In the genomic region with DNA sequence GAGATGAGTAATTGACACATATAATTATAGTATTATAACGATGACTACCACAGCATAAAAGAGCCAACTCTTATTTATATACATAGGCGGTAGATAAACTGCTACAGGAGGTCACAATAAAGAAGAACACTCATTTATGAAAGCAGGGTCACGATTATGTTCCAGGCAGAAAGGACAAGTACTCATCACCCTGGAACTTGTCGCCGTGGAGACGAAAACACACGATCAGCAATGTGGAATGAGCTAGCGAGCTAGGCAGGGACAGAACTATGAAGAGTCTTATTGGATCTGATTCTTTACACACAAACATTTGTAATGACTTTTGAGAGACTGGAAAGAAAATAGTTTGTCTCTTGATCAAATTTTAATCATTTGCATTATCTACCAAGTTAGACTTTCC, we compare ENCODE assay signal across 26 mouse cellular contexts.
A peak's percentile ranks its signal among the peaks of the same experiment; 100 is the strongest.
DNase-seq lines count a peak whose midpoint lies in the region; ATAC-seq and TF ChIP-seq lines count a peak whose summit lies in the region.
"Had no signal": no experiment of that assay in that cellular context is flagged by ENCODE, and none has a peak within 500 bp of the region (broad histone marks: within the 10 kb centered on the region; RNA-seq: fewer than 3 reads in every experiment).

No protein-coding gene starts in this region.

- no peaks in the 10 kb centered on the region for H3K27me3 ChIP-seq in forebrain, postnatal 0 days (ENCODE audit: insufficient read depth, low read length)
- H3K27me3 ChIP-seq in forebrain, embryonic 14.5 days (replicated peaks; ENCODE audit: control insufficient read depth, insufficient read depth, low read length), result no peaks in the 10 kb centered on the region
- no peaks in the 10 kb centered on the region for H3K27me3 ChIP-seq in midbrain, embryonic 11.5 days (ENCODE audit: control insufficient read depth, insufficient read depth, low read length)
- H3K27me3 ChIP-seq in midbrain, embryonic 15.5 days (replicated peaks), result no peaks in the 10 kb centered on the region
- H3K27me3 ChIP-seq in midbrain, embryonic 14.5 days (ENCODE audit: control insufficient read depth, insufficient read depth, low read length), result no peaks in the 10 kb centered on the region
- H3K27me3 ChIP-seq: CH12.LX; embryonic facial prominence, embryonic 12.5 days; heart, embryonic 15.5 days; neural tube, embryonic 13.5 days; stomach, embryonic 15.5 days had no signal

- no peak overlapping the region for H3K4me2 ChIP-seq in forebrain, postnatal 0 days (ENCODE audit: low read depth)
- no peak overlapping the region for H3K4me2 ChIP-seq in forebrain, embryonic 14.5 days (ENCODE audit: low read length)
- H3K4me2 ChIP-seq in midbrain, embryonic 11.5 days, result no peak overlapping the region
- no peak overlapping the region for H3K4me2 ChIP-seq in midbrain, embryonic 15.5 days
- H3K4me2 ChIP-seq in midbrain, embryonic 14.5 days (ENCODE audit: low read length), result no peak overlapping the region
- H3K4me2 ChIP-seq: embryonic facial prominence, embryonic 12.5 days; heart, embryonic 15.5 days; lung, embryonic 14.5 days; neural tube, embryonic 13.5 days; stomach, embryonic 15.5 days had no signal

- DNase-seq in forebrain, postnatal 0 days, result peak; percentile 1
- no peak for DNase-seq in forebrain, embryonic 14.5 days (ENCODE audit: low spot score)
- DNase-seq in midbrain, embryonic 11.5 days (ENCODE audit: low spot score, missing footprints), result no peak
- DNase-seq in brain, embryonic 14.5 days (ENCODE audit: low read depth), result peak; percentile 56
- peak; percentile 30 for DNase-seq in midbrain, embryonic 14.5 days
- DNase-seq in heart, postnatal 10 days, result no peak
- no peak for DNase-seq in adrenal gland, postnatal 14 days
- DNase-seq: adrenal gland, adult 8-10 months; B cell, adult 2 months; cerebellum, adult 9-10 months; gastrocnemius, postnatal 25 days; heart, postnatal 4 days; kidney, adult 18-20 months; lung, embryonic 14.5 days; thymus, postnatal 4 days had no signal

- no peak for TF ChIP-seq POLR2A in brain, embryonic 14.5 days (IDR thresholded peaks at IDR 0.05; ENCODE audit: borderline replicate concordance, extremely low read depth, insufficient read depth, insufficient read length, poor library complexity, severe bottlenecking)

- intact Hi-C loops in heart, postnatal 10 days (cut with DNase I), result no loop called here

- H3K9me3 ChIP-seq in forebrain, postnatal 0 days (ENCODE audit: low read length), result no peaks in the 10 kb centered on the region
- H3K9me3 ChIP-seq in forebrain, embryonic 14.5 days (replicated peaks; ENCODE audit: control insufficient read depth, low read length), result no peaks in the 10 kb centered on the region
- H3K9me3 ChIP-seq in midbrain, embryonic 11.5 days (ENCODE audit: control insufficient read depth, low read length), result no peaks in the 10 kb centered on the region
- H3K9me3 ChIP-seq in midbrain, embryonic 15.5 days, result no peaks in the 10 kb centered on the region
- H3K9me3 ChIP-seq in midbrain, embryonic 14.5 days (ENCODE audit: control insufficient read depth, low read length), result no peaks in the 10 kb centered on the region
- H3K9me3 ChIP-seq: embryonic facial prominence, embryonic 12.5 days; G1E; heart, embryonic 15.5 days; neural tube, embryonic 13.5 days; stomach, embryonic 15.5 days had no signal

- no peak for TF ChIP-seq CTCF in forebrain, postnatal 0 days (IDR thresholded peaks at IDR 0.05; ENCODE audit: low read depth)
- no peak for TF ChIP-seq CTCF in brain, embryonic 14.5 days (IDR thresholded peaks at IDR 0.05; ENCODE audit: borderline replicate concordance, extremely low read depth, insufficient read depth, insufficient read length)

- H3K36me3 ChIP-seq in forebrain, postnatal 0 days (ENCODE audit: insufficient read depth), result no peaks in the 10 kb centered on the region
- no peaks in the 10 kb centered on the region for H3K36me3 ChIP-seq in forebrain, embryonic 14.5 days (ENCODE audit: control insufficient read depth, insufficient read depth, low read length)
- no peaks in the 10 kb centered on the region for H3K36me3 ChIP-seq in midbrain, embryonic 11.5 days (ENCODE audit: control insufficient read depth, insufficient read depth, low read length)
- no peaks in the 10 kb centered on the region for H3K36me3 ChIP-seq in midbrain, embryonic 15.5 days (replicated peaks)
- no peaks in the 10 kb centered on the region for H3K36me3 ChIP-seq in midbrain, embryonic 14.5 days (ENCODE audit: control insufficient read depth, insufficient read depth, low read length)
- H3K36me3 ChIP-seq: embryonic facial prominence, embryonic 12.5 days; G1E; heart, embryonic 15.5 days; neural tube, embryonic 13.5 days; stomach, embryonic 15.5 days had no signal

- H3K4me1 ChIP-seq in forebrain, postnatal 0 days (ENCODE audit: insufficient read depth), result no peaks in the 10 kb centered on the region
- H3K4me1 ChIP-seq in forebrain, embryonic 14.5 days (ENCODE audit: control insufficient read depth, insufficient read depth, low read length), result no peaks in the 10 kb centered on the region
- no peaks in the 10 kb centered on the region for H3K4me1 ChIP-seq in midbrain, embryonic 11.5 days (ENCODE audit: control insufficient read depth, insufficient read depth, low read length)
- no peaks in the 10 kb centered on the region for H3K4me1 ChIP-seq in midbrain, embryonic 15.5 days
- no peaks in the 10 kb centered on the region for H3K4me1 ChIP-seq in midbrain, embryonic 14.5 days (ENCODE audit: control insufficient read depth, insufficient read depth, low read length)
- H3K4me1 ChIP-seq: embryonic facial prominence, embryonic 12.5 days; heart, embryonic 15.5 days; neural tube, embryonic 13.5 days; stomach, embryonic 15.5 days had no signal

- WGBS in forebrain, postnatal 0 days, result 49% methylated on average over 8 of the region's 8 CpGs
- 63% methylated on average over 8 of the region's 8 CpGs for WGBS in forebrain, embryonic 14.5 days
- WGBS in midbrain, embryonic 11.5 days, result 58% methylated on average over 8 of the region's 8 CpGs
- WGBS in midbrain, embryonic 15.5 days, result 49% methylated on average over 8 of the region's 8 CpGs
- WGBS in midbrain, embryonic 14.5 days, result 49% methylated on average over 8 of the region's 8 CpGs

- no peak overlapping the region for H3K27ac ChIP-seq in forebrain, postnatal 0 days (ENCODE audit: low read depth, low read length)
- no peak overlapping the region for H3K27ac ChIP-seq in forebrain, embryonic 14.5 days (ENCODE audit: low read depth, low read length)
- no peak overlapping the region for H3K27ac ChIP-seq in midbrain, embryonic 11.5 days (ENCODE audit: low read depth, low read length)
- no peak overlapping the region for H3K27ac ChIP-seq in midbrain, embryonic 15.5 days
- no peak overlapping the region for H3K27ac ChIP-seq in midbrain, embryonic 14.5 days (replicated peaks; ENCODE audit: low read depth, low read length)
- H3K27ac ChIP-seq: embryonic facial prominence, embryonic 12.5 days; heart, embryonic 15.5 days; left cerebral cortex, adult 2 months; liver, embryonic 14.5 days; neural tube, embryonic 13.5 days; stomach, embryonic 15.5 days had no signal

- no peak overlapping the region for H3K4me3 ChIP-seq in forebrain, postnatal 0 days (ENCODE audit: low read depth, low read length)
- no peak overlapping the region for H3K4me3 ChIP-seq in forebrain, embryonic 14.5 days (ENCODE audit: low read depth, low read length)
- no peak overlapping the region for H3K4me3 ChIP-seq in midbrain, embryonic 11.5 days (ENCODE audit: low read depth, low read length)
- no peak overlapping the region for H3K4me3 ChIP-seq in midbrain, embryonic 15.5 days
- H3K4me3 ChIP-seq in midbrain, embryonic 14.5 days (replicated peaks; ENCODE audit: low read depth, low read length), result no peak overlapping the region
- H3K4me3 ChIP-seq: embryonic facial prominence, embryonic 12.5 days; heart, embryonic 15.5 days; left cerebral cortex, adult 2 months; neural tube, embryonic 13.5 days; stomach, embryonic 15.5 days had no signal

- H3K9ac ChIP-seq in forebrain, postnatal 0 days, result no peak overlapping the region
- no peak overlapping the region for H3K9ac ChIP-seq in forebrain, embryonic 14.5 days (ENCODE audit: low read length)
- no peak overlapping the region for H3K9ac ChIP-seq in midbrain, embryonic 11.5 days (ENCODE audit: low read length)
- H3K9ac ChIP-seq in midbrain, embryonic 15.5 days, result no peak overlapping the region
- H3K9ac ChIP-seq in midbrain, embryonic 14.5 days (replicated peaks; ENCODE audit: low read length), result no peak overlapping the region
- H3K9ac ChIP-seq: embryonic facial prominence, embryonic 12.5 days; heart, embryonic 15.5 days; liver, embryonic 14.5 days; lung, embryonic 14.5 days; neural tube, embryonic 13.5 days; stomach, embryonic 15.5 days had no signal

- ATAC-seq in forebrain, postnatal 0 days, result peak; percentile 51
- ATAC-seq in forebrain, embryonic 14.5 days, result no peak
- peak; percentile 62; the same call in 1 of the 2 replicates for ATAC-seq in midbrain, embryonic 11.5 days (ENCODE audit: low FRiP score)
- ATAC-seq in midbrain, embryonic 15.5 days (replicated peaks), result no peak; the same call in 1 of the 2 replicates
- ATAC-seq in midbrain, embryonic 14.5 days (ENCODE audit: low FRiP score, low TSS enrichment), result no peak; the same call in 1 of the 2 replicates
- ATAC-seq: activated CD4-positive, CD25-positive, alpha-beta regulatory T cell, adult 4 months; inflammation-experienced regulatory T-cells, adult 6 months had no signal

Comparison
In these comparisons a context has a peak if more than half of its experiments do, and no peak if none do; other contexts are left out.
1. ATAC-seq: peak in forebrain, postnatal 0 days (single experiment) and midbrain, embryonic 11.5 days (single experiment); none in forebrain, embryonic 14.5 days (single experiment), midbrain, embryonic 15.5 days (single experiment) and midbrain, embryonic 14.5 days (single experiment).
2. DNase-seq: peak in forebrain, postnatal 0 days (single experiment), brain, embryonic 14.5 days (single experiment) and midbrain, embryonic 14.5 days (single experiment); none in forebrain, embryonic 14.5 days (single experiment), midbrain, embryonic 11.5 days (single experiment), heart, postnatal 10 days (0 of 2) and adrenal gland, postnatal 14 days (single experiment).